Mouse (Mus musculus): ENCODE results near the gene Apol6. TPM values are rescaled to one million over a fixed set of nuclear protein-coding genes. Genes with fewer than 3 reads are reported as not detected.

Apol6 gene
- total and polyA plus RNA-seq, 3 experiments = 0.47 to 8.0 (median 0.89) TPM

GRCm38 (mm10) chr15:77091394-77091793 lies 46.9 kb downstream of the Apol6 start:
- intact Hi-C loops (cut with DNase I) = no loop called here
- Histone ChIP-seq H3K9ac (ENCODE audit: low read depth, low read length) (no peak overlapping the region), H3K36me3 (ENCODE audit: control insufficient read depth, insufficient read depth, low read length) (peaks cover 5% of the 10 kb centered on the region; the same call in 1 of the 2 replicates), H3K27me3 (ENCODE audit: control insufficient read depth, insufficient read depth, low read length) (no peaks in the 10 kb centered on the region), H3K4me3 (no peak overlapping the region), H3K27ac (no peak overlapping the region), H3K79me2 (replicated peaks; ENCODE audit: control insufficient read depth, insufficient read depth, low read length) (no peaks in the 10 kb centered on the region), H3K4me1 (ENCODE audit: control insufficient read depth, insufficient read depth, low read length) (no peaks in the 10 kb centered on the region)
- no peak for TF ChIP-seq POLR2A (IDR thresholded peaks at IDR 0.05; ENCODE audit: insufficient read depth, low read depth, low read length)
- TF ChIP-seq CTCF (IDR thresholded peaks at IDR 0.05) = no peak
- no peak for TF ChIP-seq EP300 (IDR thresholded peaks at IDR 0.05; ENCODE audit: insufficient read depth, low read depth, low read length)
- no peak for DNase-seq
- WGBS = 73% methylated on average over 4 of the region's 4 CpGs

DNA sequence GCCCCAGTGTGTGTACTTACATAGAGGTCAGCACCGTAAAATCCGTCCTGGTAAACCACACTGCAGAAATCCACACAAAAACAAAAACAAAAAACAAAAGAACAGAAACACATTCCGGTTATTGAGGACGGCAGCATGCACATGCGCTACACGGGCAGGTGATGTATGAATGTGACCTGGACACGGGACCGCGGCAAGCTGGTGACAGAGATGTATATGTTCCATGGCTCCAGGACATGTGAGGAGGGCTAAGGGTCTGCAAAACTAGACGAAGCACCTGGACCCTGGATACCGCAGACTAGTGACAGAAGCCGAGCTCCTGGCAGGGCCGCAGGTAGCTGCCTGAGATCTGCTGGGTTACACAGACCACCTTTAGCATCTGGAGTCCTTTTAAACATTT lies 49.9 kb downstream of the Apol6 start:
- H3K4me3 ChIP-seq = no peak overlapping the region
- intact Hi-C loops (cut with DNase I) = no loop called here
- no peak for TF ChIP-seq POLR2A (IDR thresholded peaks at IDR 0.05; ENCODE audit: insufficient read depth, low read depth, low read length)
- no peak for TF ChIP-seq CTCF (IDR thresholded peaks at IDR 0.05)
- no peak for TF ChIP-seq EP300 (IDR thresholded peaks at IDR 0.05; ENCODE audit: insufficient read depth, low read depth, low read length)
- H3K36me3 ChIP-seq (ENCODE audit: control insufficient read depth, insufficient read depth, low read length) = peaks cover 5% of the 10 kb centered on the region; the same call in 1 of the 2 replicates
- H3K79me2 ChIP-seq (replicated peaks; ENCODE audit: control insufficient read depth, insufficient read depth, low read length) = no peaks in the 10 kb centered on the region
- H3K27me3 ChIP-seq (ENCODE audit: control insufficient read depth, insufficient read depth, low read length) = no peaks in the 10 kb centered on the region
- H3K27ac ChIP-seq = no peak overlapping the region
- no peak overlapping the region for H3K9ac ChIP-seq (ENCODE audit: low read depth, low read length)
- no peak for DNase-seq
- no peaks in the 10 kb centered on the region for H3K4me1 ChIP-seq (ENCODE audit: control insufficient read depth, insufficient read depth, low read length)
- WGBS = 96% methylated on average over 13 of the region's 13 CpGs

DNA sequence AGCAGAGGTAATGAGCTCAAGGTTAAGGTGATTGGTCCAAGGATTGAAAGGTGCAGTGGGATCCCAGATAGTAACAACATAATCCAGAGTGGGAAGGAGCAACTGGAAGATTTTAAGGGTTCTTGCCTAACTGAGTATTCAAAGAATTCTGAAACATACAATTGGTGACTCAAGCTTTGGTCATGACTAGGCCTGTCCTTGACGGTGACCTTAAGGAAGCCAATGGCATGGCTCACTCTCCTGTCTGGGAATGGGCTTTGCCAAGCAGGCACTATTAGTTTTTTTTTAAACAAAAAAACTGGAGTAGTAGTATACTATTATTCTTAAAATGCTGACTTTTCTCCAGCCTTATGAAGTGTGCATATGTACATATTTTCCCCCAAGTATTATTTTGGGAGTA lies 50.7 kb downstream of the Apol6 start:
- Histone ChIP-seq H3K36me3 (ENCODE audit: control insufficient read depth, insufficient read depth, low read length) (peaks cover 5% of the 10 kb centered on the region; the same call in 1 of the 2 replicates), H3K4me1 (ENCODE audit: control insufficient read depth, insufficient read depth, low read length) (no peaks in the 10 kb centered on the region), H3K27me3 (ENCODE audit: control insufficient read depth, insufficient read depth, low read length) (no peaks in the 10 kb centered on the region), H3K4me3 (no peak overlapping the region), H3K9ac (ENCODE audit: low read depth, low read length) (no peak overlapping the region), H3K79me2 (replicated peaks; ENCODE audit: control insufficient read depth, insufficient read depth, low read length) (no peaks in the 10 kb centered on the region), H3K27ac (no peak overlapping the region)
- no peak for DNase-seq
- WGBS = 78% methylated on average over 1 of the region's 1 CpGs
- TF ChIP-seq CTCF (IDR thresholded peaks at IDR 0.05) = no peak
- no peak for TF ChIP-seq EP300 (IDR thresholded peaks at IDR 0.05; ENCODE audit: insufficient read depth, low read depth, low read length)
- no peak for TF ChIP-seq POLR2A (IDR thresholded peaks at IDR 0.05; ENCODE audit: insufficient read depth, low read depth, low read length)
- intact Hi-C loops (cut with DNase I) = no loop called here

GRCm38 (mm10) chr15:77097358-77097757 lies 52.8 kb downstream of the Apol6 start:
- no peak overlapping the region for H3K4me3 ChIP-seq
- no peaks in the 10 kb centered on the region for H3K27me3 ChIP-seq (ENCODE audit: control insufficient read depth, insufficient read depth, low read length)
- H3K27ac ChIP-seq = no peak overlapping the region
- intact Hi-C loops (cut with DNase I) = no loop called here
- no peaks in the 10 kb centered on the region for H3K4me1 ChIP-seq (ENCODE audit: control insufficient read depth, insufficient read depth, low read length)
- peaks cover 5% of the 10 kb centered on the region; the same call in 1 of the 2 replicates for H3K36me3 ChIP-seq (ENCODE audit: control insufficient read depth, insufficient read depth, low read length)
- H3K9ac ChIP-seq (ENCODE audit: low read depth, low read length) = no peak overlapping the region
- H3K79me2 ChIP-seq (replicated peaks; ENCODE audit: control insufficient read depth, insufficient read depth, low read length) = peaks cover 1% of the 10 kb centered on the region; the same call in 1 of the 2 replicates
- TF ChIP-seq POLR2A (IDR thresholded peaks at IDR 0.05; ENCODE audit: insufficient read depth, low read depth, low read length) (no peak), EP300 (IDR thresholded peaks at IDR 0.05; ENCODE audit: insufficient read depth, low read depth, low read length) (no peak), CTCF (IDR thresholded peaks at IDR 0.05) (no peak)
- WGBS = 89% methylated on average over 6 of the region's 6 CpGs
- DNase-seq = no peak

DNA sequence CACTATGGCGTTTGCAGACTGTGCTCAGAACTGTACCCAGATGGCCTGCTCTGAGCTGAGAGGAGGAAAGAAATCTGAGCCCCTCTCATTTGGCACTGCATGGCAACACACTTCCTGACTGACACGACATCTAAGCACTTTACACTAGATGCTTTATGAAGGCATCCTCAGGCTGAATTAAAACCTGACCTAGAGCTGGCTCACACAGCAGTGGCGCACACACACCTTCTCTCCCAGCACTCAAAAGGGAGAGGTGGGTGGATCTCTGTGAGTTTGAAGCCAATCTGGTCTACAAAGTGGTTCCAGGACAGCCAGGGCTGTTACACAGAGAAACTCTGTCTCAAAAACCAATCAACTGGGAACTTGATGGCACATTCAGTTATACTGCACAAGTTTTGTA lies 55.2 kb downstream of the Apol6 start:
- TF ChIP-seq EP300 (IDR thresholded peaks at IDR 0.05; ENCODE audit: insufficient read depth, low read depth, low read length) (no peak), CTCF (IDR thresholded peaks at IDR 0.05) (no peak), POLR2A (IDR thresholded peaks at IDR 0.05; ENCODE audit: insufficient read depth, low read depth, low read length) (no peak)
- H3K4me1 ChIP-seq (ENCODE audit: control insufficient read depth, insufficient read depth, low read length) = no peaks in the 10 kb centered on the region; the same call in 1 of the 2 replicates
- intact Hi-C loops (cut with DNase I) = no loop called here
- H3K79me2 ChIP-seq (replicated peaks; ENCODE audit: control insufficient read depth, insufficient read depth, low read length) = peaks cover 1% of the 10 kb centered on the region; the same call in 1 of the 2 replicates
- H3K27ac ChIP-seq = no peak overlapping the region
- H3K9ac ChIP-seq (ENCODE audit: low read depth, low read length) = no peak overlapping the region
- H3K27me3 ChIP-seq (ENCODE audit: control insufficient read depth, insufficient read depth, low read length) = no peaks in the 10 kb centered on the region
- H3K4me3 ChIP-seq = no peak overlapping the region
- 77% methylated on average over 3 of the region's 3 CpGs for WGBS
- H3K36me3 ChIP-seq (ENCODE audit: control insufficient read depth, insufficient read depth, low read length) = peaks cover 5% of the 10 kb centered on the region; the same call in 1 of the 2 replicates
- no peak for DNase-seq

DNA sequence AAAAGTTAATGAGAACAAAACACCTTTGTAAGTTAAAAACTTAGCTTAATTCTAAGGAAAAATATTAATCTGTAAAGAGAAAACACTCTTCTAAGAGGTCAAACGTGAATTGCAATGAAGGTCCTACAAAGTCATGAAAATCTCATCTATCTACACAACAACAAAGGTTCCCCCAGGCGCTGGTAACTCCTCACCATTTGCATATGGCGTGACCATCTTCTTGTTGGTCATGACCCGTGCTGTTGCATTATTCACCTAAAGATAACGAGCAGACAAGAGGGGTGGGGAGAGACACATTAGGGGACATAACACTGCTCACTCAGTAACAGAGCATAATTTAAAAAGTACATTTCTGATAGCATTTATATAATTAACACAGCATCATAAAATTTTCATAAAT lies 58.2 kb downstream of the Apol6 start:
- peaks cover 1% of the 10 kb centered on the region; the same call in 1 of the 2 replicates for H3K79me2 ChIP-seq (replicated peaks; ENCODE audit: control insufficient read depth, insufficient read depth, low read length)
- H3K27ac ChIP-seq = no peak overlapping the region
- no peak for DNase-seq
- H3K9ac ChIP-seq (ENCODE audit: low read depth, low read length) = no peak overlapping the region
- no peaks in the 10 kb centered on the region; the same call in 1 of the 2 replicates for H3K4me1 ChIP-seq (ENCODE audit: control insufficient read depth, insufficient read depth, low read length)
- TF ChIP-seq POLR2A (IDR thresholded peaks at IDR 0.05; ENCODE audit: insufficient read depth, low read depth, low read length) (no peak), CTCF (IDR thresholded peaks at IDR 0.05) (no peak), EP300 (IDR thresholded peaks at IDR 0.05; ENCODE audit: insufficient read depth, low read depth, low read length) (no peak)
- no peak overlapping the region for H3K4me3 ChIP-seq
- H3K27me3 ChIP-seq (ENCODE audit: control insufficient read depth, insufficient read depth, low read length) = no peaks in the 10 kb centered on the region
- WGBS = 91% methylated on average over 5 of the region's 5 CpGs
- intact Hi-C loops (cut with DNase I) = no loop called here
- peaks cover under 1% of the 10 kb centered on the region for H3K36me3 ChIP-seq (ENCODE audit: control insufficient read depth, insufficient read depth, low read length)

All from heart, adult 2 months (tissue).